Mouse (Mus musculus): Measurements from ENCODE around the gene Tmco4.

Gene Tmco4

DNA sequence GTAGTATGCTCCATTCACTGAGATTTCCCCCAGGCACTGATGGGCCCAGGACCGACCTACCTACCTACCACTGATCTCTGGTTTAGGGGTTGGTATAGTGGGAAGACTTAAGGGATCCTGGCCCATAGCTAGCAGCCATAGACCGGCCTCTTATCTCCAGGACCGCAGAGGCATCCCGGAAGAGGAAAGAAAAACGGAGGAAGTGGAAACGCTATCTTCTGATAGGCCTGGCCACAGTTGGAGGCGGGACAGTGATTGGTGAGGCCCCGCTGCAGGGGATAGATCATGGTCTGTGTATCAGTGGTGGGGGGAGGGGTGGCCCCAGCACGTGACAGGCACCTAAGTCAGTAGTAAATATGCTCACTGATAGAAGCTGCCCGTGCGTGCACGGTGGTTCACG lies 46.7 kb downstream of the Tmco4 start:
- DNase-seq (ENCODE audit: low read depth): no peak

DNA sequence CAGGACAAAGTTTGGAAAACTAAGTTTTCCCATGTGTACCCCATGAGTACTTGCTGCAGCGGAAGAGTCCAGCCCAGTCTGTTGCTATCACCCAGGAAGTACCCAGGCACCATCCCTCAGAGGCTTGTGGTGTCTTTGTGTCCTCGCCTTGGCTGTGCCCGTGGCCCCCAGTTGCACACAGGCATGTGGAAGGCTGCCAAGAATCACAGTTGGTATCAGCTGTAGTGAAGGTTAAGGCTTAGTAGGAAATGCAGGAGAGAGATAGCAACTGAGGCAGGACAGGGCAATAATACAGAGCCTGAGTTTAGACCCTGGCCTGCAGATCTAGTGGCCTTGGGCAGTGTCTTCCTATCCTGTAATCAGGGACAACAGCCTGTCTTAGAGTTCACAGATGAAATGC lies 47.7 kb downstream of the Tmco4 start:
- DNase-seq (ENCODE audit: low read depth): no peak

DNA sequence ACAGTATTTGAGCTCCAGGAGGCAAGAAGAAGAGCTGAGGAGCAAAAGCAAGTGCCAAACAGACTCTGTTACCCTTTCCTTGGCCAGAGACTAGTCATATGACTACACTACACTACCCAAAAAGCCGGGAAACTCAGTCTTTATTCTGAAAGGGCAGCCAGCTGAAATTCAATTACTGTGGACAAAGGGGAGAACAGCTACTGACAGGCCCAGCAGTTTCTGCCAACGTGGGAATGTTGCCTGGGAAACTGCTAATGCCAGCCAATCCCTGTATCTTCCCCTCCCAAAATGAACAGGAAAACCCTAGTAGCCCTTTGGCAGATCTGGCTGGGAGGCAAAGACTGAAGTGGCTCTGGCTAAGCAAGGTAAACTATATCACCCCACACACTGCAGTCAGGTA lies 51.7 kb downstream of the Tmco4 start:
- DNase-seq (ENCODE audit: low read depth): no peak

DNA sequence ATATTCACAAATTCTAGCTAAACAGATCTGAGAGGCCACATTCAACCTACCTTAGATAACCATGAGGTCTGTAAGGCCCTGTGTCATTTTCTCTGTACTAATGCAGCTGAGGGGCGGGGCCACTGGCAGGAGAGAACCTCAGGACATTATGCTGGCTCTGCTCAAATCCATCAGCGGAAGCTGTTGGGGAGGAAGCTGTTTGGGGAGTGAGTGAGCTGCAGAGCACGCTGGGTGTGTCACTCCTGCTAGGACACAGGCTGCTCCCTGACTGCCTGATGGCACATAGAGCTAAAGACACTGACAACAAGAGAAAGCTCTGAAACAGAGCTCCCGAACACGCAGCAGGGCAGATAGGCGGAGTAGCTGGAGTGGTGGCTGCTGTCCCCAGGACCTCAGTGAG lies 58.0 kb downstream of the Tmco4 start:
- DNase-seq (ENCODE audit: low read depth): no peak

DNA sequence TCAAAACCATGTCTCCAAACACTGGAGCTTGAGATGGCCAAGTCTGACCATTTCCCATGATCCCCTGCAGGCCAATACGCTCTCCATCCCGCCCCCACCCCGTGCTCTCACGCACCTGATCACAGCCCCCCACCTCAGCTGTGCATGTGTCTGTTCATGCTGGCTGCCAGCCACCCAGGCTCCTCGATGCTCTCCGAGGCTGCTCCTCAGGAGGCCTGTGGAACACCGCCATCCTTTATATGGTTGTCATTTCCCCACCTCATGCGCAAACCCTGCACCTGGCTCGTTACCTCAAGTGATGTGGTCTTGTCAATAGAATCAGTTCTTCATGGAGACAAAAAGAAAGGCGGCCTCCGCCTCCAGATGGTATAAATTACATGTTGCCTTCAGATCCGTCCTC lies 59.8 kb downstream of the Tmco4 start:
- no peak for DNase-seq (ENCODE audit: low read depth)

DNA sequence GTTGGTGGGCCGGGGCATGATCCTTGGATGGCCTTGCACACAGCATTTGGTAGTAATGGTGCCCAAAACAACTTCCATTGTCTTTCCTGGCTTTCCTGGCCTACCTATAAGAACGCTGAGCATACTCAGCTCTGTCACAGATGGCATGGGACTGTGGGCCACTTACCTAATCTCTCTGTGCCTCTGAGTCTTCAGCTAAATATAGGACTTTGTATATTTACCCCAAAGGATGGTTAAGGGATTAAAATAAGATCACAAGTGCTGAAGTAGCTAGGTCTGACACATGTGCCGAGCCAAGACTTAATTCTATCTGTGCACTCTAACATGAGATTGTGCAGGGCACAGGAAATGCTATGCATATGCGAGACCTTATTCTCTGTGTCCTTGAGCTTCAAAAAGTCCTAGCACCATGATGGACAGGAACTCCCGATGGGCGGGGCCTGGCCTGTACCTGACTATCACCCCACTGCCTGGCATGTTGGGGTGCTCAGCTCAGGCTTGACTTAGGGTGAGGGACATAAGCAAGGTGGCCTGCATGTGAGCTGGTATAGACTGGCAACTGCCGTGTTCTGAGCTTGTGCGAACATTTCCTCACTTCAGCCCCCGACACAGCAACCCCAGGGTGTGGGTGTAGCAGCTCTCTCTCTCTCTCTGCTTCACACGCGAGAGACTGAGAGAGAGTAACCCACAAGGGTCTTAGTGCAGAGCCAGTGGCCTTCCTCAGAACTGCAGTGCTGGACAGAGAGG lies 60.7 kb downstream of the Tmco4 start:
- DNase-seq (ENCODE audit: low read depth): no peak

DNA sequence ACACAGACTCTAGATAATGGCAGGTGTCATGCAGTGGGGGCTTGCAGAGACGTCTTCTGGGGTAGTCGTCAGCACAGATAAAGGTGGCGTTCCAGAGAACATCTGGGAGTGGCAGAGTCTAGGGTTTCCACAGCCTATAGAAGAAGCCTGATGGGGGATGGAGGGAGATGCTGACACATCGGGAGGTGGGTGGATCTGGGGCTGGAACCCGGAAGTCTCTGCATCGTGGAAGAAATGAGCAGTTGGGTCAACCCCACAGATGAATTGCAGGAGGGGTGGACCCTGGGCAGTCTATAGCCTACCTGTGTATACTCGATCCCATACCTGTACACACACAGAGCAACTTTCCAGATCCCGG lies 61.3 kb downstream of the Tmco4 start:
- no peak for DNase-seq (ENCODE audit: low read depth)

DNA sequence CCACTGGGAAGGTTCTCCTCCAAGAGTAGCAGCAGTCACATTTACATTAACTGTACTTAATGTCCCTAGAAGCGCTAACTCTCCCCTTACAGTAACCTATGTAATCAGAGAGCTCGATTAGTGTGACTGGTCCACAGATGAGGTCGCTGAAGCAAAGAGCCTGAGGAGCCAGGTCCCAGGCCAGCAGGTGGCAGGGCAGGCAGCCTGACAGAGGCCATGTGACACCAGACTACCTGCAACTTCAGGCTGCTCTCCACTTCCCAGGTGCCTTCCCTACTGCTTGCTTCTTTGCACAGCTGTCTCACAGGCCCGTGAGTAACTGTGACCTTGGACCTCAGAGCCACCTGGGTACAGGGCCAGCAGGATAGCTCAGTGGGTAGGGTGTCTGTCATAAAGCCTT lies 61.9 kb downstream of the Tmco4 start:
- no peak for DNase-seq (ENCODE audit: low read depth)

DNA sequence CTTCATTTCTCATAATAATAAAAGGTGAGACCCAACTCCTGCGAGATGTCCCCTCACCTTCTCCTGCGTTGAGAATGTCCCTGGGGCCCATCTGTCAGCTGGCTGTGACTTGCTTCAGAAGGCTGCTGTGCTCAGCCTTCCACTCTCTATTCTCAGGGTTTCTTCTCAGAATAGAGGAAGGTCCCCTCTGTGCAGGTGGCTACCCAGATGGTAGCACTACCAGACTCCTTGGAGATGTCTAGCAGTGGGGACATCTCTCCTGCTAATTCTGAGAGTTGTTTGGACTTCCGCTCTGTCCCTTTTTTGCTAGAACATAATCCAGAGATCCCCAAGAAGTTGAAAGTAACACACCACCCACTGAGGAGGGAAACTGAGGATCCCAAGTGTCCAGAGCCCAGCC lies 62.3 kb downstream of the Tmco4 start:
- DNase-seq (ENCODE audit: low read depth): no peak

DNA sequence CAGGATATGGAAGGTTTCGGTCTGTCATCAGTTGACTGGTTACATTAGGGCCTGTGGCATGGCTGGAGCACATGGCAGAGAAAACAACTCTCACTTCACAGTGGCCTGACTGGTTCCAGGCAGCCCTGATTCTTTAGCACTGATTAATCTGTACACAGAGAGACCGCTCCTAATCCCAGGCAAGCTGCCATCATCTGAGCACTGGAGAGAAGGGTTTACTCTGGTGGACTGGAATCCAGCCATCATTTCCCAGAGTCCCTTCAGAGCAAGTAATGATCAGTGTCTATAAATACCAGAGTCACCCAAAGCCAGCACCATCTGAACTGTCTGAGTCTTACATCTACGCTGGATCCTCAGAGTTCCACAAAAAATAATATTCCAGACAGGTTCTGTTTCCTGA lies 63.1 kb downstream of the Tmco4 start:
- no peak for DNase-seq (ENCODE audit: low read depth)

DNA sequence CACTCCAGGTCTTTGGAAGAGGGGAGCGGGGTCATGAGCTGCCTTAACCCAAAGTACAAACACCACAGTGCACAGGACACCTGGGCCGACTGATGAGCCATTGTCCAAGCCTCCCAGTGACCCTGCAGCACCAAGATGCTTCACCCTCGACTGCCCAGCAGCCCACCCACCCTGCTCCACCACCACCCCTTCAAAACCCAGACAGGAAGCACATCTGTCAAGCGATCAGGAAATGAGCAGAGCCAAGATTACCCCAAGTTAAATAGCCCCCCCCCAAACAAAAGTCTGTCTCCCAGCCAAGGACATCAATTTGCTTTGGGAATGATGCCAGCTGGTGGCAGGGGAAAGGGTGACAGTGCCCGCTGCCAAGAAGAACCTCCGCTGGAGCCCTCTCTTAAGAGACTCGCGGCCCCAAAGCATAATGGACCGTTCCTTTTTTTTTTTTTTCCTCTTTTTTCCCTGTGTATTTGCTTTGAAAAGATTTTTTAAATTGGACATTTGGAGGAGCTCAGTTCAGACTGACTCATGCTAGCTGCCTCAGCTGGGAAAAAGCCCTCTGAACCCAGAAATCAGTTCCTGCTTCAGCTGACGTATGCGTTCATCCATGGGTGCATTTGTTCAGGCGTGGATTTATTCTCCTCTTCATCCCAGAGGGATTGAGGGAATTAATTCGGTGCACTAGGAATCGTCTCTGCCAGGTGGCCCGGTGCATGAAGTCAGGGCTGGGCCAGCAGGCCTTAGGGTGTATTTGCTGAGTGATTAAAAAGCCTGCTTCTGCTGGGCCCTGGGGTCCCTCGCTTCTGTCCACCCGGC lies 65.3 kb downstream of the Tmco4 start:
- DNase-seq (ENCODE audit: low read depth): no peak

DNA sequence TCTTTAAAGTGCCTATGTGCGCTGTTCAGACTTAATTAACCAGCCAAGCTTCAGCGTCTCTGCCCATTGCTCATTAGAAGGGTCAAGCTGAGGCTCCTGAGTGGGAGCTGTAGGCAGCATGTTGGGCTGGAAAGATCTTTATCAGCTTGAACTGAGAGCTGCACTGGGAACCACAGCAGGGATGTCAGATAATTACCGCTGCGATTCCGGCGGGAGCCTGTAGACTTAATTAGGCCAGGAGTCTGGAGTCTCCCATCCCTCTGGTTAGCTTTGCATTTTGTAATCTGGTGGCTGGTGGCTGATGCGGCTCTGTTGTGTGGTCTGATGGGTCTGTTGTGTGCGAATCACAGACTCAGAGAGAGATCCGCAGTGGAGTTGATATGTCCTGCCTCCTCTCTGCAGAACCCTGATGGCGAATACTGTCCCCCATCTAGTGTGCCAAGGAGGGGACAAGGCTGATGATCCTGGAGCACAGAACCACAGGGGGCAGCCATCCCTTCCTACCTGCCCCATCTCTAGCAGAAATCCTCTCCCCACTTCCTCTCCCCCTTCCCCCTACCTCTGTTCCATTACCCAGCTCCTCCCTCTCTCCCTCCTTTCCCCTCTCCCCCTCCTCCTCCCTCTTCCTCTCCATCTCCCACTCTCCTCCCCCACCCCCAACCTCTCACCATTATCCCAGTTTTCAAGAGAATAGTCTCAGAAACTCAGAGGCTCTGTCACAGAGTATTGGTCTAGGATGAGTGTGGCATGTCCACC lies 67.6 kb downstream of the Tmco4 start:
- no peak for DNase-seq (ENCODE audit: low read depth)

DNA sequence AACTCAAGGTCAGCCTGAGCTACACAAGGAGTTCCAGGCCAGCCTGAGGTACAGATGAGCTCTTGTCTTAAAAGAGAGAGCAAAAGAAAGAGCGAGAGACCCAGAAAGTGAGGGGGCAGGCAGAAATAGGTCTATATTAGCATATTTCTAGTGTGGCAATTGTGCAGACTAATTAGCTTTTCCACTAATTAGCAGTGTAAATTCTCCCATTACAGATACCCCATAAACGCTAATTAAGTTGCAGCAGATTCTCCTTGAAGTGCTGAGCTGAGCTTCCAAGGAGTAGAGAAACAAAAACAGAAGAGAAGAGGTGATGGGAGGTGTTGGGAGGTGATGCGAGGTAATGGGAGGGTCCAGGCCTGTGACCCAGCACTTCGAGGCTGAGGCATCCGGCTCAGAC lies 69.9 kb downstream of the Tmco4 start:
- DNase-seq (ENCODE audit: low read depth): no peak

DNA sequence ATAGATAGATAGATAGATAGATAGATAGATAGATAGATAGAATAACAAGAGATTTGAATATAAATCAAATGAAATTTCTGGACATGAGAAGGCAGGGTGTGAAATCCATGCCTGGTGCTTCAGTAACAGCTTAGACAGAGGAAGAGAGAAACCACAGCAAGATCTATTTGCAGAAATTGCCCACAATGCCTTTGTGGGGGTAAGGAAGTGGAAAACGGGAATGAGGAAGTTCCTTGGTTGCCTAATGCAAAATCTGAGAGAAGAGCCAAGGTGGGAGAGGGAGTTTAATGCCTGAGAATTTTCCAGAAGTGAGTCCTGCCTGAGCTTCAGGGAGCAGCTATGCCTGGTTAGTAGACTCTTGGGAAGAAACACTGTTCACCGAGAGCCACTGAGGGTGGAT lies 70.9 kb downstream of the Tmco4 start:
- no peak for DNase-seq (ENCODE audit: low read depth)

DNA sequence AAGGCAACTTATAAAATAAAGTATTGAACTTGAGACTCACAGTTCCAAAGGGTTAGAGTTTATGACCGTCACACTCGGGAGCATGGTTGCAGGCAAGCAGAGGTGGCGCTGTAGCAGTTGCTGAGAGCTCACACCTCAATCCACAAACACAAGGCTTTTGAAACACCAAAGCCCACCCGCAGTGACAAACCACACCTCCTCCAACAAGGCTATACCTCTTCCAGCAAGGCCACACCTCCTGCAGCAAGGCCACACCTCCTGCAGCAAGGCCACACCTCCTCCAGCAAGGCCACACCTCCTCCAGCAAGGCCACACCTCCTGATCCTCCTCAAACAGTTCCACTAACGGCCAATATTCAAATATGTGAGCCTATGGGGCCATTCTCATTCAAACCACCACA lies 71.9 kb downstream of the Tmco4 start:
- no peak for DNase-seq (ENCODE audit: low read depth)

DNA sequence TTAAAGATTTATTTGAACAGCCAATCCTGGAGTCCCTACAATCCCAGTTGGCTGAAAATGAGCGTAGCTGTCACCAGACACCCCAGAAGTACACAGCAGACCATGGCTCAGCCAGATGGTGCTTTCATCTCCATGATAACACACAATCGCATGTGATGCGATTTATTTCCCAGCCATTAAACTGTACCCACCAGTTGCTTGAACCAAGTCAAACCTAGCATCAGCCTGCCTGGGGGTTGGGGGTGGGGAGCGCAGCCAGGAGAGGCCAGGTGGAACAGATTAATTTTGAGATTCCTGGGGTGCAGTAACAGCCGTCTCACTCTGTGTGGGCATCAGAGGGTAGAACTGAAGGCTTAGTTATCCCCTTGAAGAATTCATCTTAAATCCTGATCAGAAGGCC lies 73.7 kb downstream of the Tmco4 start:
- no peak for DNase-seq (ENCODE audit: low read depth)

DNA sequence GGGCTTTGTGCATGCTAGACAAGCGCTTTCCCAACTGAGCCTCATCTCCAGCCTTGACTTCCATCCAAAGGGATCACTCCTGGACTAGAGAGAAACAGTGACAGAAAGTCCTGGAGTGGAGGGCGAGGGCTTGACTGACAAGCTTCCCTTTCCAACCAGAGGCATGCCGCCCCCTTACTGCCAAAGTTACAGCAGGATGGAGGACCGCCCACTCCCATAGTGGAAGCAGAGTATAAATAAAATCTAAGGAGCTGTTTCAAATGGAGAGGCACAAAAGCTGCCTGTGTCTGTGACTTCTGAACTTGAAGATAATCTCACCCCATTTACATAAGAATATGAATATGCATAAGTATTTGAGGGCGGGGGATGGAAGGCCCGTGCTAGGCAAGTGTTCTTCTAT lies 75.8 kb downstream of the Tmco4 start:
- DNase-seq (ENCODE audit: low read depth): no peak

DNA sequence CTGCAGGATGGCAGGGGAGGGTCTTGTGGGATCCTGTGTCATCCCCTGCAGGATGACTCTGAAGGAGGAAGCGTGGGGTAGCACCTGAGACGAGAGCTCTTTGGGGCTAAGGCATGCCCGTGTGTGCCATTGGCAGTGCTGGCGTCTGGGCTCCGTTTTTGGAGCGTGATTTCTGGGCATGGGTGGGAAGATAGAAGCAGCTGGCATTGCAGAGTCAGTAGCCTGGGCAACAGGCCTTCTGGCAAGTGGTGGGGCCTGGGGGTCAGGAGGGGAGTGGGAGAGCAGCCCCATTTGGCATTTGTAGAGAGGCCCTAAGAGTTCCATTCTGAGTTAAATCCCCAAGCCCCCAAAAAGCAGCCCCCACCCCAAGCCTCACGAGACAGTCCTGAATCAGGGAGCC lies 80.1 kb downstream of the Tmco4 start:
- no peak for DNase-seq (ENCODE audit: low read depth)

DNA sequence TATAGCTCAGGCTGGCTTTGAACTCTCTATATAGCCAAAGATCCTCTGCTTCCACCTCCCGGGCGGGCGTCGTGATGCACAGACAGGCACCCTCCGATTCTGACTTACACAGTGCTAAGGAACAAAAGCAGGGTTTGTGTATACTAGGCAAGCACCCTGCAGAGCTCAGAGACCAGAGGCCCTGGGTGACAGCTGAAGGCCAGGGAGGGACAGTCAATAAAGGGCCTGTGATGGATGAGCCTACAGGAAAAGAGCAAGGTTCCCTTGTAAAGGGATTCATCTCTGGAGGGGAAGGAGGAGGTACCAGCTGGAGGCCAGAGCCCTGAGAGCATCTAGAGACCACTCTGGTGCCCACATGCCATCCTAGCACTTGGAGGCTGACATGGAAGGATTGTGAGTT lies 80.7 kb downstream of the Tmco4 start:
- DNase-seq (ENCODE audit: low read depth): no peak

DNA sequence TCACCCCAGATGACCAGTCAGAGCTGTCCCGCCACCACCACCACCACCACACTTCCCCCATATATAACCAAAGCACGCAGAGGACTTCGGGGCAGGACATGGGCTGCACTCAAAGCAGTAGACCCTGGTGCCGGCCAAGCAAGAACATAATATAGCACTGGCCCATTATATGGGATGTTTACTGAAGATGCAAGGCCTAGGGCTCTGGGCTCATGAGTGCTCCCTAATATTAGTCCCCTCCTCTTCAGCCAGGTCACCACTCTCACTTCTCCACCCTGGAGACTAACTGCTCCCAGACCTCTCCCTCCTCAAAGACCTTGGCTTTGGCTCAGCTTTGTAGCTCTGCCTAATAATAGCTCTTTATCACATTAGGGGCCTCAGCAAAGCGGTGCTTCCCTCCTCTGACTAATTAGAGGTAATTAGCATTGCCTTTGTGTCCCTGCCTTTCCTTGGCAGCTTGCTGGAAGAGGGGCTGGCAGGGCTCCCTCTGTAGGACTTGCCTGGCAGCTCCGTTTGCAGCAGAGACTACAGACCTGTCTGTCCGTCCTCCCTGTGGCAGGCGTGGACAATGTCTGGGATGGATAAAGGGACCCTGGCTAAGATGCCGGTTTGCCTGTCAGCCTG lies 81.7 kb downstream of the Tmco4 start:
- no peak for DNase-seq (ENCODE audit: low read depth)

DNA sequence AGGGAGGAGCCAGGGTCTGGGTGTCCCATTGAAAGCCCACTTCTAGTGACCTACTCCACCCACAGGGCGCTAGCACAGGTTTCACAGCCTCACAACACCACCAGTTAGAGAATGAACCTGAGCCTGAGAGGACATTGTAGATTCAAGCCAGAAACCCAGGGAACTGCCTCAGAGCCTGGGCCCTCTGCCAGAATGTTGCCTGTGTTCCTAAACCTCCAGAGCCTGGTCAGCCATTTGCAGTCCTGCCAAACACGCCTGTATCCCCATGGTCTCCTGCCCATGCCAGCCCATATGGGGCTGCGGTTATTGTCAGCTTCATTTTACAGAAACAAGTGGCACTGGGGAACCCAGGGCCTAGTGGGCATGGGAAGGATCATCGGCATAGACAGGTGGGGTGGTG lies 82.6 kb downstream of the Tmco4 start:
- DNase-seq (ENCODE audit: low read depth): no peak

DNA sequence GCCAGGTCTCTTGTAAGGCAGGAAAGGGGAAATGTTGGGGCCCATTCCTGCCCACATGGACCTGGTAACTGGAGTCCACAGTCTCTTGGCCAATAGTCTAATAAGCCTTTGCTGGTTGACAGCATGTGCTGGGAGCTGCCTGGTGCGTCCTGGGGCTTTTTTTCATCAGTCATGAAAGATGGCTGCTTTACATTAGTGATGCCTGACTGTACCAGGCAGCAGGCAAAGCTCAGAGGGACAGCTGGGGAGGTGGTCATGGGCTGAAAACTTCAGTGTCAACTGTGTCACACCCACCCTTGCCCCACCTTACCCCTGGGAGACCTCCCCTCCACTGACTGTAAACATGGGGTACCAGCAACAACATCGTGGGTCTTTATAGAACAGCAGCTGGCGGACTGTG lies 83.1 kb downstream of the Tmco4 start:
- no peak for DNase-seq (ENCODE audit: low read depth)

DNA sequence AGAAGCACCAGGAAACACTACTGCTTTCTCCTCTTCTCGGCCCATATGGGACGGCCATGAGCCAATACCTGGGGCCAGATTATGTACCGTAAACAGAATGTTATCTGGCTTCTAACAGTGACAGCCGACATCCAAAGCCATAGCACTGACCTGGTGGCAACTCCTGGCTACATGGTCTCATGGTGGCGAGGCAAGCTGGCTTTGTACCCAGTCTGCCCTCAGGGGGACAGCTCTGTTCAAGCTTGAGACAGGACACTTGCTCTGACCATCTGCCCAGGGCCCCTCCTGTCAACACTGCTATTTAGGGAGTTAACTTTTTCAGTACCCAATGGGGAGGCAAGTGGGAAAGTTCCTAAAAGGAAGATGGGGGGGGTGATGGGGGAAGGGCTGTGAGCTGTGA lies 84.6 kb downstream of the Tmco4 start:
- DNase-seq (ENCODE audit: low read depth): no peak
